Mouse (Mus musculus) ES-Bruce4 (cell line): ENCODE results near the gene Trank1.

Experiments
- CTCF ChIP-seq: IDR thresholded peaks from one replicate; pipeline ENCODE4 v1.8.1; 2011; ENCODE audit warnings: low read depth, low read length
- EP300 ChIP-seq: IDR thresholded peaks from 2 replicates; pipeline ENCODE4 v1.6.1; 2011; ENCODE audit warnings: low read depth, low read length; ENCODE audit not compliant: insufficient read depth
- POLR2A ChIP-seq: IDR thresholded peaks from one replicate; pipeline ENCODE4 v1.8.1; 2011; ENCODE audit warnings: low read length; ENCODE audit not compliant: insufficient read depth

DNA sequence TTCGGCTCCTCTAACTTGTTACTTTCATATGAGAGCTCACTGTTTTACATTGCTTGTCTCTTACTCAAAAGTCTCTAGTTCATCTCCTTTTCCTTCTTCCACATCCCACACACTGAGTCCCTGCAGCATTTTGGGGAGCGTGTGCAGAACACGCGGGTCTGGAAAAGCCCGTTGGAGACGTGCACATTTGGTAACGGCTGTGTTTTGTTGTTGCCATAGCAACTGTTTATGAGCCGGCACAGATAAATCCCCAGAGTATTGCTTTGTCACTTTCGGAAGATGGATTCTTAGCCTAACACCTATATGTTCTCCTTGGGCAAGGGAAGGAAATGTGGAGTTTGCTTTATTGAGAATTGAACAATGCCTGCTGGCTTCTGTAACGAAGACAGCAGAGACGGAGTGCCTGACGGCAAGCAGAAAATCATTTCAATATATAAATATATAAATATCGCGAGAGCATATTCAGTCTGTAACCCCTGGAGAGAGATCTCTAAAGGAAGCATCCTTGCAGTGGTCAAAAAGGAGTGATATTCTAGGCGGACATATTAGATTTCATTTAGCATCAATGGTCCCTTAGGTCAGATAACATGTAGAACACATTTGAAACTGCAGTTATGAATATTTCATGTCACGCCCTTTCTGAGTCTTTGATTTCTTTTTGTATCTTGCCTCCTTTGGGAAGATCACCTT lies 101.1 kb downstream of the Trank1 start:
- TF ChIP-seq CTCF, result no peak
- TF ChIP-seq POLR2A, result no peak
- no peak for TF ChIP-seq EP300
